Mouse (Mus musculus) erythroblast, embryonic 14.5 days (primary cell): ENCODE results near the gene Cyp3a13. TPM values are rescaled to one million over a fixed set of nuclear protein-coding genes. Genes with fewer than 3 reads are reported as not detected.

ENCODE experiments used
- polyA plus RNA-seq: library from polyadenylated mRNA; stranded (reverse); fragments of >175 nt; gene quantifications from 2 replicates; pipeline ENCODE4 v1.2.3, GENCODE M21; 2012

The Cyp3a13 gene
- polyA plus RNA-seq, 1 experiment, result not detected

Other genes with a start within 250 kb of the Cyp3a13 start
- gene Agfg2, start 236.9 kb downstream of the Cyp3a13 start, polyA plus RNA-seq, result 17.1 and 20.4 TPM in 2 replicates
- 0.97 and 1.2 TPM in 2 replicates for gene Nyap1, start 180.0 kb downstream of the Cyp3a13 start, polyA plus RNA-seq
- 53.9 and 58.8 TPM in 2 replicates for gene Tsc22d4, start 175.9 kb downstream of the Cyp3a13 start, polyA plus RNA-seq
- gene Ppp1r35, start 142.8 kb downstream of the Cyp3a13 start, polyA plus RNA-seq, result 16.1 TPM in 2 replicates
- 17.1 and 18.2 TPM in 2 replicates for gene Mepce, start 134.0 kb downstream of the Cyp3a13 start, polyA plus RNA-seq
- gene Zcwpw1, start 133.8 kb downstream of the Cyp3a13 start, polyA plus RNA-seq, result 0.04 and 0.05 TPM in 2 replicates
- 0.03 TPM in 1 of 2 replicates, not detected in the other for gene Pilra, start 85.3 kb downstream of the Cyp3a13 start, polyA plus RNA-seq
- 0.05 TPM in 1 of 2 replicates, not detected in the other for gene Pilrb1, start 63.5 kb downstream of the Cyp3a13 start, polyA plus RNA-seq
- gene Pilrb2, start 49.8 kb downstream of the Cyp3a13 start, polyA plus RNA-seq, result not detected in 2 replicates
- gene Gjc3, start 41.5 kb upstream of the Cyp3a13 start, polyA plus RNA-seq, result not detected in 2 replicates
- not detected in 2 replicates for gene Azgp1, start 59.9 kb upstream of the Cyp3a13 start, polyA plus RNA-seq
- gene Smok3a, start 99.6 kb upstream of the Cyp3a13 start, polyA plus RNA-seq, result 0.02 TPM in 1 of 2 replicates, not detected in the other
- not detected in 2 replicates for gene Smok3b, start 99.8 kb upstream of the Cyp3a13 start, polyA plus RNA-seq
- gene Smok3c, start 131.6 kb upstream of the Cyp3a13 start, polyA plus RNA-seq, result not detected in 2 replicates
- 0.01 and 0.02 TPM in 2 replicates for gene Zkscan1, start 163.5 kb upstream of the Cyp3a13 start, polyA plus RNA-seq
- gene Zscan21, start 195.3 kb upstream of the Cyp3a13 start, polyA plus RNA-seq, result 0.10 and 0.11 TPM in 2 replicates
- 0.01 and 0.04 TPM in 2 replicates for gene Zfp113, start 234.1 kb upstream of the Cyp3a13 start, polyA plus RNA-seq
- 8.2 and 11.5 TPM in 2 replicates for gene Cops6, start 239.5 kb upstream of the Cyp3a13 start, polyA plus RNA-seq